Mouse (Mus musculus) ES-E14 (cell line): ENCODE data around the gene Psen1.

Experiments
- CHD2 ChIP-seq: IDR thresholded peaks from 2 replicates; pipeline ENCODE4 v1.6.1; 2014; ENCODE audit warnings: mild to moderate bottlenecking, low read depth, low read length, inconsistent platforms
- HCFC1 ChIP-seq: IDR thresholded peaks from 2 replicates; pipeline ENCODE4 v1.6.1; 2012; ENCODE audit warnings: low read length, inconsistent platforms, borderline replicate concordance; ENCODE audit not compliant: insufficient read depth
- ZNF384 ChIP-seq: IDR thresholded peaks from 2 replicates; pipeline ENCODE4 v1.6.1; 2012; ENCODE audit warnings: low read depth, low read length, inconsistent platforms

GRCm38 (mm10) chr12:83736236-83736635, 48.3 kb downstream of the Psen1 start:
- TF ChIP-seq CHD2 = no peak
- TF ChIP-seq ZNF384 = no peak
- no peak for TF ChIP-seq HCFC1
